Mouse (Mus musculus) right cerebral cortex, postnatal 10 days (tissue): ENCODE results near the gene Wdr6.
A peak's percentile ranks its signal among the peaks of the same experiment; 100 is the strongest.

Source experiments
- DNase-seq, 2 experiments: peaks; one replicate each; pipeline ENCODE4 v3.0.0; 2021; ENCODE audit warnings: low spot score in 2 of 2

Wdr6 gene

GRCm38 (mm10) chr9:108573774-108574690, 4.5 kb downstream of the Wdr6 start:
- peak; percentile 60 to 65 for DNase-seq

GRCm38 (mm10) chr9:108572321-108572720, 6.2 kb downstream of the Wdr6 start:
- no peak for DNase-seq

GRCm38 (mm10) chr9:108571401-108571973, 7.1 kb downstream of the Wdr6 start:
- peak in 1 of 2 experiments; percentile 37 for DNase-seq

GRCm38 (mm10) chr9:108570207-108570896, 8.2 kb downstream of the Wdr6 start:
- peak; percentile 86 to 88 for DNase-seq

- DNase-seq = peak; percentile 95 to 97
Measured at GRCm38 (mm10) chr9:108569381-108570206, 8.9 kb downstream of the Wdr6 start, which contains the start of gene Dalrd3. TSS of gene Dalrd3 (plus strand) at chr9:108569886.

- DNase-seq = peak in 1 of 2 experiments; percentile 46
Measured at GRCm38 (mm10) chr9:108568511-108568921, 10.0 kb downstream of the Wdr6 start.

GRCm38 (mm10) chr9:108567931-108568419, 10.6 kb downstream of the Wdr6 start:
- no peak for DNase-seq

- DNase-seq = peak; percentile 97
Measured at GRCm38 (mm10) chr9:108566815-108567776, 11.4 kb downstream of the Wdr6 start, which contains the start of gene Ndufaf3. TSS of gene Ndufaf3 (minus strand) at chr9:108567434.

- DNase-seq = peak in 1 of 2 experiments; percentile 54
Measured at GRCm38 (mm10) chr9:108565881-108566814, 12.4 kb downstream of the Wdr6 start.

- peak in 1 of 2 experiments; percentile 38 for DNase-seq
Measured at GRCm38 (mm10) chr9:108564131-108564530, 14.4 kb downstream of the Wdr6 start.

- DNase-seq = no peak
Measured at GRCm38 (mm10) chr9:108563671-108564070, 14.9 kb downstream of the Wdr6 start.

- peak; percentile 96 to 97 for DNase-seq
Measured at GRCm38 (mm10) chr9:108560227-108560841, 18.2 kb downstream of the Wdr6 start, which contains the start of gene Impdh2. TSS of gene Impdh2 (plus strand) at chr9:108560286.

GRCm38 (mm10) chr9:108559169-108559568, 19.4 kb downstream of the Wdr6 start:
- no peak for DNase-seq

- DNase-seq = no peak
Measured at GRCm38 (mm10) chr9:108546875-108547274, 31.7 kb downstream of the Wdr6 start.

- no peak for DNase-seq
Measured at GRCm38 (mm10) chr9:108545986-108546385, 32.6 kb downstream of the Wdr6 start.

- no peak for DNase-seq
Measured at GRCm38 (mm10) chr9:108540846-108541245, 37.7 kb downstream of the Wdr6 start.

- no peak for DNase-seq
Measured at GRCm38 (mm10) chr9:108531496-108531895, 47.0 kb downstream of the Wdr6 start.

GRCm38 (mm10) chr9:108530954-108531353, 47.6 kb downstream of the Wdr6 start:
- no peak for DNase-seq
